Mouse (Mus musculus) kidney, postnatal 0 days (tissue): ENCODE measurements around the gene Wdr91. TPM values are rescaled to one million over a fixed set of nuclear protein-coding genes. Genes with fewer than 3 reads are reported as not detected.
A peak's percentile ranks its signal among the peaks of the same experiment; 100 is the strongest.

Experiments used
- ATAC-seq: fragments of 200-750 bp; cut with Nextera tagmentation; replicated peaks from 2 replicates; pipeline ENCODE4 v1.8.0; 2017; ENCODE audit warnings: low read depth, moderate number of reproducible peaks, moderate TSS enrichment, moderate library complexity; ENCODE audit not compliant: low FRiP score
- DNase-seq: peaks from one replicate; pipeline ENCODE4 v3.0.0-alpha.2; 2016; ENCODE audit warnings: low spot score
- H3K27ac ChIP-seq: fragments of 300-500 bp; sonication (generic); 2 replicates; pipeline ENCODE4 v1.5.1; 2014; ENCODE audit warnings: mild to moderate bottlenecking
- H3K27me3 ChIP-seq: fragments of 300-500 bp; sonication (generic); 2 replicates; pipeline ENCODE4 v1.6.1; 2014; ENCODE audit warnings: low read length, mixed read lengths; ENCODE audit not compliant: insufficient read depth
- H3K36me3 ChIP-seq: fragments of 300-500 bp; sonication (generic); 2 replicates; pipeline ENCODE4 v1.6.1; 2014; ENCODE audit warnings: low read length, mixed read lengths; ENCODE audit not compliant: insufficient read depth
- H3K4me1 ChIP-seq: fragments of 300-500 bp; sonication (generic); replicated peaks from 2 replicates; pipeline ENCODE4 v1.6.1; 2014; ENCODE audit warnings: antibody characterized with exemption, low read length, mixed read lengths; ENCODE audit not compliant: insufficient read depth
- H3K4me2 ChIP-seq: fragments of 300-500 bp; sonication (generic); 2 replicates; pipeline ENCODE4 v1.6.1; 2014; ENCODE audit warnings: mild to moderate bottlenecking, low read length, moderate library complexity, mixed read lengths
- H3K4me3 ChIP-seq: fragments of 300-500 bp; sonication (generic); replicated peaks from 2 replicates; pipeline ENCODE4 v1.5.1; 2014; ENCODE audit warnings: low read depth, low read length
- H3K9ac ChIP-seq: fragments of 300-500 bp; sonication (generic); 2 replicates; pipeline ENCODE4 v1.6.1; 2014; ENCODE audit warnings: low read depth, low read length
- H3K9me3 ChIP-seq: fragments of 300-500 bp; sonication (generic); replicated peaks from 2 replicates; pipeline ENCODE4 v1.6.1; 2016; ENCODE audit warnings: low read length, inconsistent platforms, mixed read lengths
- CTCF ChIP-seq: IDR thresholded peaks from 2 replicates; pipeline ENCODE4 v1.5.1; 2016; ENCODE audit warnings: antibody characterized with exemption, low read depth, mild to moderate bottlenecking, moderate library complexity
- WGBS: fragments of 180-500 bp; shearing (Covaris S2); extraction: QIAGEN DNeasy Blood & Tissue Kit; methylation state at CpG from one replicate; pipeline ENCODE4 v1.1.7; 2014; 5-methylcytosine and 5-hydroxymethylcytosine counted together
- polyA plus RNA-seq: library from polyadenylated mRNA; unstranded; fragments of >200 nt; fragmentation: Nextera tagmentation; extraction: Ambion mirVana; gene quantifications from 2 replicates; pipeline ENCODE4 v1.2.1, GENCODE M21; 2015

Wdr91 gene
- polyA plus RNA-seq, 1 experiment from 2014 or later: 10.6 TPM

DNA sequence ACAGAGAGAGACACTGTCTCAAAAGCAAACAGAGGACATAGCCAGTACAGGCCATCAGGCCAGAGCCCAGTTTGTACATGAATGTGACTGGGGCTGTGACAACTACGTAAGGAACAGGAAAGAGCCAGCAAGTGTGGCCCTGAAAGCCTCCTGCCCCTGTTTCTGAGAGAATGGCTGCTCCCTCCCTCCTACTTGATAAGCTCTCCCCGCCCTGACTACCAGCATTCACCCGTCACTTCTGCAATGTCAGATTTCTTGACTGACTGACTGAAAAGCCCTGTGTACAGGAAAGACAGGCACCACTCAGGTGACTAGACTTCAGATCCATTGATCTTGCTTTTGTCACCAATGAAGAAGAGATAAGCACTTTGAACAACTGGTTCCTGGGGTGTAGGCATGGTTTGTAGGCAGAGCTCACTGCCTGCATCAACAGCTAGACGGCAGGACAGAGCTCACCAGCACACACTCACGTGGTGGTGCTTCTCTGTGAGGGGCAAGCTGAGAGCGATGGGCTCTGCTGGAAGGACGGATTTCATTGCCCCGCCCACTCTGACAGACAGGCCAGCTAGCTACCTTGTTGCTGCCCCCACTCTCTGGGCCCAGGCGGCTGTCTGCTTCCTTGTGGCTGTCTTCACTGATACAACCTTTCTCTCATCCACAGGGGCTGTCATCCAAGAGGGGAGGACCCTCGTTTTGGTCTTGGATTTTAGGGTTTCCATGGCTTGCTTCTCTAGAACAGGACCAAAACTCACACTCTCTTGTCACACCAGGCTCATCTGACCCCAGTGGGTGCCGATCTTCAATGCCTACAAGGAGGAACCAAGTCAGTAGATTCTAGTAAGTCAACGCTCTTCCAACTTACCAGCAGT is 34.5 kb downstream of the Wdr91 start:
- ATAC-seq: no peak
- Histone ChIP-seq H3K4me2 (no peak overlapping the region), H3K9ac (no peak overlapping the region), H3K27ac (0 out of 2 replicates have a peak overlapping the region, but pooled peaks have one; percentile 82), H3K4me1 (peaks cover 14% of the 10 kb centered on the region), H3K36me3 (peaks cover 8% of the 10 kb centered on the region; the same call in 1 of the 2 replicates), H3K4me3 (no peak overlapping the region), H3K9me3 (no peaks in the 10 kb centered on the region), H3K27me3 (no peaks in the 10 kb centered on the region)
- WGBS: 67% methylated on average over 12 of the region's 12 CpGs
- no peak for TF ChIP-seq CTCF
- DNase-seq: no peak

DNA sequence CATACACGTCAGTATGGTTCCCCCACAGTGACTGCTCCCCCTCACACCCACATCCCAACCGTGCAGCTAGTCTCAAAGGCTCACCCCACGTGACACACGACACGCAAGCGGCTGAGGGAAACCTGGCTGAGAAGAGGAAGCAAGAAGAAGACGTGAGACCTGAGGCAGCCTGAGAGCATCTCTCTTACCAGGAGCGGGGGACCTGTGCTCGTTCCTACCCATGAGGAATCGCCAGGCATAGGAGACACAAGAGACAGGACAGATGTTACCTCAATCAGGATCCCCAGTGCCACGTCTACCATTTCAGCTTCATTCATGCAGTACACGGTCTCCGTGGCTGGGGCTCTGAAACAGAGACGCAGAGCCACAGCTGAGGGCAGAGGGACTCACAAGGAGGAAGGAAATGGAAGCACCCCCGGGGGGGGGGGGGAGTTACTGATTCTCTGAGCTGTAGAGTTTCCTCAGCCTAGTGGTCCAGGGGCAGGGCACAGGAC is 35.4 kb downstream of the Wdr91 start:
- Histone ChIP-seq H3K36me3 (no peaks in the 10 kb centered on the region), H3K4me1 (peaks cover 14% of the 10 kb centered on the region), H3K9ac (no peak overlapping the region), H3K4me2 (peak overlapping the region; percentile 15; the same call in 1 of the 2 replicates), H3K27me3 (no peaks in the 10 kb centered on the region), H3K4me3 (no peak overlapping the region), H3K27ac (peak overlapping the region; percentile 82), H3K9me3 (no peaks in the 10 kb centered on the region)
- WGBS: 74% methylated on average over 15 of the region's 15 CpGs
- no peak for TF ChIP-seq CTCF
- ATAC-seq (no peak), DNase-seq (no peak)

DNA sequence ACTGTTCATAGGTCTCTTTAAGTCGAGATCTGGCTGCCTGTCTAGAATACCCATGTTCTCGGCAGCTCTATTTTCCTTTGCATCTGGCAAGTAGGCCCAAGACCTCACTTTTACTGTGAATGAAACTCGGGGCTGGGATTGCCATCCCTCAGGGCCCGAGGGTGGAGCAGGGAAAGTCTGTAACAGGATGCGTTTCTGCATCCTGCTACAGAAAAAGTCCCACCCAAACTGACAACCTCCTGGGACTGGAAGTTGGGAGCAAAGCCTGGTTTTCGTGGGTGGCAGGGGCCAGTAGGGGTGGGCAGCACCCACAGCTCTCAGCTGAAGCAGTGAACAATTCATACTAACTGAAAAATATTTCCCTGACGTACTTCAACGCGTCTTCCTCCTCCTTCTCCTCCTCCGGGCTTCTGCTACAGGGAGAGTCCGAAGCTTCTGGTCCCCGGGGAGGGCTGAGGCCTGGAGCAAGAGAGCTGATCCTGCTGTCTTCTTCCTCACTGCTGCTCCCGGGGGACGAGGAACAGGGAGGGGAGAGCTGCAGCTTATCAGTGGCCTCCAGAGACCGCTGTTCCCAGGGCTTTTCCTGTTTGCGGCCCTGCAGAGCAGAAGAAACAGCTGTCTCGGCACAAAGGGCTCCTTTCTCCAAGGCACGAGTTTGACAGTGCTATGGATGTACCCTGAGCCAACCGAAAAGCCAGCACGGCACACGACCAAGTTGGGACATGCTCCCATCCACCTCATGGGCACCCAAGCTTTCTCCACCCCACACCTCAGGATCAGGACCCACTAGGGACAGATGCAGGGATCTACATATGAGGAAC is 36.4 kb downstream of the Wdr91 start:
- TF ChIP-seq CTCF: peak; percentile 46; the same call in 1 of the 2 replicates
- DNase-seq (peak; percentile 85), ATAC-seq (no peak)
- H3K9me3 ChIP-seq: no peaks in the 10 kb centered on the region
- H3K4me2 ChIP-seq: no peak overlapping the region; the same call in 1 of the 2 replicates
- no peak overlapping the region for H3K4me3 ChIP-seq
- H3K36me3 ChIP-seq: no peaks in the 10 kb centered on the region
- peaks cover 14% of the 10 kb centered on the region for H3K4me1 ChIP-seq
- 0 out of 2 replicates have a peak overlapping the region, but pooled peaks have one; percentile 18 for H3K9ac ChIP-seq
- WGBS: 51% methylated on average over 21 of the region's 21 CpGs
- no peaks in the 10 kb centered on the region for H3K27me3 ChIP-seq
- peak overlapping the region; percentile 82 for H3K27ac ChIP-seq

DNA sequence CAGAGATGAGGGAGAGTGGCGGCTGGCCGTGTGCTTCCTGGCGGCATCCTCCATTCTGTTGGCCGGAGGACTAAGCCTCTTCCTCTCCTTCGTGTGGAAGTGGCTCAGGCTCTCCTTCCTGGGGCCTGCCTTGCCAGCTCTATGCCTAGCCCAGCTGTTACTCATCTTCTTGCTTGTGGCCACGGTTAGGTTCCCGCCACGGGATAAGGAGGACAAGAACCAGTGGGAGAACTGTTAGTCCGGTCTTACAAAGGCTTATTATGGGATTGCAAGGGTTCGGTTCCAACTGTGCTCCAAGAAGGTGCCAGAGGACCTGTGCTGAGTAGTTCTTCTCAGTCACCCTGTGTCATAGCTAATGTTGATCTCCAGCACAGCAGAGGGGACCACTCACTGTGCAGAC is 37.8 kb downstream of the Wdr91 start:
- 81% methylated on average over 10 of the region's 10 CpGs for WGBS
- no peak overlapping the region for H3K9ac ChIP-seq
- H3K27ac ChIP-seq: no peak overlapping the region
- no peaks in the 10 kb centered on the region for H3K9me3 ChIP-seq
- H3K4me1 ChIP-seq: peaks cover 8% of the 10 kb centered on the region; the same call in 1 of the 2 replicates
- no peak for TF ChIP-seq CTCF
- ATAC-seq: no peak
- no peak overlapping the region for H3K4me2 ChIP-seq
- no peaks in the 10 kb centered on the region for H3K36me3 ChIP-seq
- H3K4me3 ChIP-seq: no peak overlapping the region
- no peak for DNase-seq
- H3K27me3 ChIP-seq: no peaks in the 10 kb centered on the region

DNA sequence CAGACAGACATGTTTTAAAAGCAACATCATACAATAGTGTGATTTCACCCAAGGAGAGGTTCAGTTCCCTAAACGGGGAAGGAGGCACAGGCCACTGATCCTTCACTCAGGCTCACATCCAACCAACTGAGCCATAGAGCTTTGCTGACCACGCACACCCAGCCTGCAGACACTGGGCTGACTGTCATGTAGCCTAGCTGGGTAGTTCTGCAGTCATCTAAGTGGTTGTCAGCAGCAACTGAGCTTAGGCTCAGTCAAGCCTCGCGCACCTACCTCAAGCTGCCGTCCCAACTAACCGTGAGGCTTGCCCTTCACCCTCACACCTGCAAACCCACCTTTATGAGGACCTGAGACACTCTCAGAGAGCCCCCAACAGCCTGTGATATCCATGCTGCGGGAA is 38.7 kb downstream of the Wdr91 start:
- Histone ChIP-seq H3K4me2 (no peak overlapping the region), H3K27me3 (no peaks in the 10 kb centered on the region), H3K4me1 (0 out of 2 replicates have a peak, but pooled peaks cover 4% of the 10 kb centered on the region), H3K27ac (no peak overlapping the region), H3K9ac (no peak overlapping the region), H3K9me3 (no peaks in the 10 kb centered on the region), H3K4me3 (no peak overlapping the region), H3K36me3 (no peaks in the 10 kb centered on the region)
- ATAC-seq: no peak
- 86% methylated on average over 7 of the region's 7 CpGs for WGBS
- no peak for TF ChIP-seq CTCF
- no peak for DNase-seq

DNA sequence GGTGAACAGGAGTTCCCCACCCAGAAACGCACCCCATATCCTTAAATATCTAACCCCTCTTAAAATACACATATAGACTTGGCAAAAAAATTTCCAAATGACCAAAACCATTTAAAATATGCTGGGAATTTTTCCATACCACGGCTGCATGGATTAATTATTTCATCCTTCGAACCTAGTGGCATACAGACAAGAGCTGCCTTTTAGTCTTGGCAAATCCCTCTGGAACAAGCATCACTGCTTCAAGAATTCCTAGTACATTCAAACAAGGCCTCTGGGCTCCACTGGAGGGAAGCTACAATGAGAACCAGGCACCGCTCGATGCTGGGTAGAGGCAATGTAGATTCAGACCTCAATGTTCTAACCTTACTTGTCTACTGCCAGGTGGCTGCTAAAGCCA is 40.0 kb downstream of the Wdr91 start:
- Histone ChIP-seq H3K27ac (no peak overlapping the region), H3K4me3 (no peak overlapping the region), H3K4me2 (no peak overlapping the region), H3K36me3 (no peaks in the 10 kb centered on the region), H3K9ac (no peak overlapping the region), H3K4me1 (no peaks in the 10 kb centered on the region), H3K9me3 (no peaks in the 10 kb centered on the region), H3K27me3 (no peaks in the 10 kb centered on the region)
- WGBS: 70% methylated on average over 5 of the region's 5 CpGs
- TF ChIP-seq CTCF: no peak
- no peak for DNase-seq
- ATAC-seq: no peak
